Mouse (Mus musculus) T-cell, adult 2 months (primary cell): Measurements from ENCODE around the gene Mup10.
"Not testable (repeated sequence)": the region's sequence is repeated elsewhere in the genome, so short reads cannot be mapped to it uniquely, and the experiment has no call there.

Experiments
- DNase-seq: peaks from one replicate; pipeline ENCODE4 v3.0.0; 2022; ENCODE audit warnings: low spot score

Gene Mup10

DNA sequence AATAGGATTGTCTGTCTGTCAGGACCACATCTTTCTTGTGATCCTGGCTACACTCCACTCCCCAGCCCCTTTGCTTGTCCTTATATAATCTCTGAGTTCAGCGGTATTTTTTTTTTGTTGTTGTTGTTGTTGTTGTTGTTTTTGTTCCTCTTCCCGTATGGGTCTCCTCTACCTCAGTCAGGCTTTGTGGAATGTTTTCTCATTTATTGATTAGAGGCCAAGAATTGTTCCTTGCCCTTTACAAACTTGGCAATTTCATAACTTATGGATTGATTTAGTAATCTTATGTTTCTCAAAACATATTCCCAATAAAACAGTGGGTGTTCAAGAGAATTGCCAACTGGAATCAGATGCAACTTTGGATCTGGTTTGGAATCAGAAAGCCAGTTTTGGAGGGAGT is at the start of gene Mup10:
Gene Mup10 (minus strand): TSS at position 101 of the 400 bp plus-strand sequence.
- DNase-seq: not testable (repeated sequence)
